Mouse (Mus musculus): ENCODE data around the gene Abcc4. TPM values are rescaled to one million over a fixed set of nuclear protein-coding genes. Genes with fewer than 3 reads are reported as not detected.
A peak's percentile ranks its signal among the peaks of the same experiment; 100 is the strongest.

Abcc4 gene
- 2.5 and 2.6 TPM in 2 replicates for polyA plus RNA-seq (2015; fragmentation: Nextera tagmentation; extraction: Ambion mirVana)

- H3K27ac ChIP-seq (ENCODE audit: low read depth, low read length) = 0 out of 2 replicates have a peak within 1 kb of the TSS, but pooled peaks have one; percentile 47
- peaks cover 12% of the 10 kb centered on the region for H3K4me1 ChIP-seq (ENCODE audit: control insufficient read depth, insufficient read depth, low read depth, low read length)
- peaks cover 2% of the 10 kb centered on the region; the same call in 1 of the 2 replicates for H3K27me3 ChIP-seq (replicated peaks; ENCODE audit: control insufficient read depth, insufficient read depth, low read length)
- WGBS = under 1% methylated on average over 95 of the region's 106 CpGs
- peak within 1 kb of the TSS; percentile 95 for H3K4me2 ChIP-seq (ENCODE audit: low read length)
- no peaks in the 10 kb centered on the region for H3K36me3 ChIP-seq (ENCODE audit: control insufficient read depth, insufficient read depth, low read length)
- H3K9ac ChIP-seq (ENCODE audit: low read depth, low read length) = peak within 1 kb of the TSS; percentile 76
- H3K9me3 ChIP-seq (ENCODE audit: control insufficient read depth, low read length) = no peaks in the 10 kb centered on the region
- ATAC-seq = peak; percentile 84
- peak within 1 kb of the TSS; percentile 72 for H3K4me3 ChIP-seq (ENCODE audit: low read length)
Observed at GRCm38 (mm10) chr14:118705808-118706731, at the start of gene Abcc4. TSS of gene Abcc4 (minus strand) at chr14:118706219.

DNA sequence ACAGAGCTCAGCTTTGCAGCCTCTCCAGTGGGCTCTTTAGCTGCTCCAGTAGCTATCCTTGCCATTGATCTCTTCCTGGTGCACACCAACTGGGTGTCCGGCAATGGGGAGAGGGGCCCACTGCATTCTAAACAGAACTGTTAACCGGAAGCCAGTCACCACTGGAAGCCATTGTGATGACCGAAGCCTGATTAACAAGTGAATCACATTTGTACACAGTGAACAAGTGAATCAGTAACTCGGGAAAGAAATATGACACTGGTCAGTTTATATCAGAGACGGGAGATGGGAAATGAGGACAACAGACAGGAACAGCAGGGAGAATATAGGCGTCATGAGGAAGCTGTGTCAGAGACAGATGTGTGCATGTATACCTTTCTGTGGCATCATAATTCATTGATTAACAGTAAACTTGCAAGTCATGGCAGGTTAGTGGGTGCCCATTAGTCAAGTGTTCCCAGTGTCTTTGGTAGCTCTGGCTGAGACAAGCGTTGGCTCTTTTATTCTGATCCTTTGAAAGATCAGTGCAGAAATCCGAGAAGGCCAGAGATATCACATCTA, 45.3 kb upstream of the Abcc4 start:
- H3K4me1 ChIP-seq (ENCODE audit: control insufficient read depth, insufficient read depth, low read depth, low read length) = no peaks in the 10 kb centered on the region
- H3K4me3 ChIP-seq (ENCODE audit: low read length) = no peak overlapping the region
- no peak overlapping the region for H3K9ac ChIP-seq (ENCODE audit: low read depth, low read length)
- no peak for ATAC-seq
- H3K27ac ChIP-seq (ENCODE audit: low read depth, low read length) = no peak overlapping the region
- no peaks in the 10 kb centered on the region for H3K9me3 ChIP-seq (ENCODE audit: control insufficient read depth, low read length)
- H3K27me3 ChIP-seq (replicated peaks; ENCODE audit: control insufficient read depth, insufficient read depth, low read length) = no peaks in the 10 kb centered on the region
- H3K36me3 ChIP-seq (ENCODE audit: control insufficient read depth, insufficient read depth, low read length) = no peaks in the 10 kb centered on the region
- H3K4me2 ChIP-seq (ENCODE audit: low read length) = no peak overlapping the region
- 52% methylated on average over 8 of the region's 8 CpGs for WGBS

DNA sequence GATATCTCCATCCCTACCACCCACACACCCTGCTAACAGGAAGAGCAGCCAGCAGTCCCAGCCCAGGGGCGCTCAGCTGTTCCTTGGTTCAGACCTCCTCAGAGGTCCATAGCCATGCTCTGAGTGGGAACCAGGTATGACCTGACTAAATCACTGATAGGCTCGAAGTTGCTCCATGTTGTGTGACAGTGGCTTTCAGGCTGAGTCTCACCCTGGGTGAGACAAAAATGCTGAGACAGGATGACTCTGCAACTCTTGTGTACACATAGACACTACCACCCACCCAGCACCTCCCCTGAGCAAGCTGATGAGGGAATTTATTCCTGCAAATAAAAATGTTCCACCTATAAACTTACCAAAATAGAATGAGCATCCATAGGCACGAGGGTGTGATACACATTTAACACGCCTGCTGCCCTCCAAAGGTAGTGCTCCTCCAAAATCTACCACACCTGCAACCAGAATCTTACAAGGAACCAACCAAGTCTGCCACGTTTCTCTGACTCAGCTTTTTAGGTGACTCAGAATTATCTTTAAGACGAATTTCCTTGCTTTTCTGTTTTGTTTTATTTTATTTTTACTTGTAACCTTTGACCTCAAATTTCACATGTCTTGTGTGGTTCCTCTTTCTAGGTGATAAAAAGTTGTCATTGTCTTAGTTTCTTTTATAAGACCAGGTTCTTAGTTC, 44.6 kb upstream of the Abcc4 start:
- Histone ChIP-seq H3K4me3 (ENCODE audit: low read length) (no peak overlapping the region), H3K9me3 (ENCODE audit: control insufficient read depth, low read length) (no peaks in the 10 kb centered on the region), H3K4me2 (ENCODE audit: low read length) (no peak overlapping the region), H3K27ac (ENCODE audit: low read depth, low read length) (no peak overlapping the region), H3K36me3 (ENCODE audit: control insufficient read depth, insufficient read depth, low read length) (no peaks in the 10 kb centered on the region), H3K4me1 (ENCODE audit: control insufficient read depth, insufficient read depth, low read depth, low read length) (no peaks in the 10 kb centered on the region), H3K9ac (ENCODE audit: low read depth, low read length) (no peak overlapping the region), H3K27me3 (replicated peaks; ENCODE audit: control insufficient read depth, insufficient read depth, low read length) (no peaks in the 10 kb centered on the region)
- ATAC-seq = no peak
- WGBS = 87% methylated on average over 6 of the region's 6 CpGs

DNA sequence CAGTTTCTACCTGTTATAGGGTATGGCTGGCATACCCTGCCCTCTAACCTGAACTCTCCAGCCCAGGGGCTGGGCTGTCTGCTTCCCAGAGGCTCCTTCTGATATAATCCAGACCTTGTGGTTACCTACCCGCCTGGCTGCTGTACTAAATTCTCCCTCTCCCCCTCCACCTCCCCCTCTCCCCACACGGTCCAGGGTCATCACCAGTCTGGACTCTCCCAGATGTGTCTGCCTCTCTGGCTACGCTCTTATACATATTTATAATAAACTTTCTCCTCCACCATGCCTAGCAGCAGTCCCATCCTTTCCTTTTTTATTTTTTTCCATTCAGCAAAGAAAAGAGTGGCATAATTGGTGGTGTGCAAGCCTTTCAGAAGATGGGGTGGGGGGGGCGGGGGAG, 43.7 kb upstream of the Abcc4 start:
- no peaks in the 10 kb centered on the region for H3K4me1 ChIP-seq (ENCODE audit: control insufficient read depth, insufficient read depth, low read depth, low read length)
- no peaks in the 10 kb centered on the region for H3K9me3 ChIP-seq (ENCODE audit: control insufficient read depth, low read length)
- H3K27me3 ChIP-seq (replicated peaks; ENCODE audit: control insufficient read depth, insufficient read depth, low read length) = no peaks in the 10 kb centered on the region
- H3K9ac ChIP-seq (ENCODE audit: low read depth, low read length) = no peak overlapping the region
- WGBS = 30% methylated on average over 4 of the region's 4 CpGs
- H3K4me2 ChIP-seq (ENCODE audit: low read length) = no peak overlapping the region
- no peak overlapping the region for H3K4me3 ChIP-seq (ENCODE audit: low read length)
- H3K36me3 ChIP-seq (ENCODE audit: control insufficient read depth, insufficient read depth, low read length) = no peaks in the 10 kb centered on the region
- H3K27ac ChIP-seq (ENCODE audit: low read depth, low read length) = no peak overlapping the region
- no peak for ATAC-seq

DNA sequence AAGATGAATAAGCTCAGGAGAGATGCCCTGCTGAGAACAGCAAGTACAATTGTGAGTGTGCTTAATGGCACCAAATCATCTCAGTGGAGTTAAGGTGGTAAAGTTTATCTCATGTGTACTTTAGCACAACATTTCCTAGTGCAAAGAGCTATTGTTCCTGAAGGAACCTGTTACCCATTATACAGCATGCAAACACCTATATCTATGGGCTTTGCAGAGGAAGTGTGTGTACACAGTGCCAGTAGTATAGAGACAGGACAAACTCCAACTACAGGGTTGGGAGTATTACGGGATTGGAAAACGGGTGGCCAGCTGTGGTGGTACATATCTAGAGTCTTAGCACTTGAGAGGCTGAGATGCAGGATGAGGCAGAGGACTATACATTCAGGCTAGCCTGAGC, 43.0 kb upstream of the Abcc4 start:
- H3K27me3 ChIP-seq (replicated peaks; ENCODE audit: control insufficient read depth, insufficient read depth, low read length) = no peaks in the 10 kb centered on the region
- ATAC-seq = no peak
- H3K9ac ChIP-seq (ENCODE audit: low read depth, low read length) = no peak overlapping the region
- no peak overlapping the region for H3K27ac ChIP-seq (ENCODE audit: low read depth, low read length)
- H3K4me2 ChIP-seq (ENCODE audit: low read length) = no peak overlapping the region
- H3K9me3 ChIP-seq (ENCODE audit: control insufficient read depth, low read length) = no peaks in the 10 kb centered on the region
- no peak overlapping the region for H3K4me3 ChIP-seq (ENCODE audit: low read length)
- 93% methylated on average over 2 of the region's 2 CpGs for WGBS
- H3K4me1 ChIP-seq (ENCODE audit: control insufficient read depth, insufficient read depth, low read depth, low read length) = no peaks in the 10 kb centered on the region
- H3K36me3 ChIP-seq (ENCODE audit: control insufficient read depth, insufficient read depth, low read length) = no peaks in the 10 kb centered on the region

- Histone ChIP-seq H3K4me1 (ENCODE audit: control insufficient read depth, insufficient read depth, low read depth, low read length) (no peaks in the 10 kb centered on the region), H3K36me3 (ENCODE audit: control insufficient read depth, insufficient read depth, low read length) (no peaks in the 10 kb centered on the region), H3K4me3 (ENCODE audit: low read length) (no peak overlapping the region), H3K27ac (ENCODE audit: low read depth, low read length) (no peak overlapping the region), H3K27me3 (replicated peaks; ENCODE audit: control insufficient read depth, insufficient read depth, low read length) (no peaks in the 10 kb centered on the region), H3K4me2 (ENCODE audit: low read length) (no peak overlapping the region), H3K9me3 (ENCODE audit: control insufficient read depth, low read length) (peaks cover 9% of the 10 kb centered on the region), H3K9ac (ENCODE audit: low read depth, low read length) (no peak overlapping the region)
- no peak for ATAC-seq
- 82% methylated on average over 5 of the region's 5 CpGs for whole genome bisulfite sequencing
Observed at GRCm38 (mm10) chr14:118742862-118743261, 36.8 kb upstream of the Abcc4 start.

DNA sequence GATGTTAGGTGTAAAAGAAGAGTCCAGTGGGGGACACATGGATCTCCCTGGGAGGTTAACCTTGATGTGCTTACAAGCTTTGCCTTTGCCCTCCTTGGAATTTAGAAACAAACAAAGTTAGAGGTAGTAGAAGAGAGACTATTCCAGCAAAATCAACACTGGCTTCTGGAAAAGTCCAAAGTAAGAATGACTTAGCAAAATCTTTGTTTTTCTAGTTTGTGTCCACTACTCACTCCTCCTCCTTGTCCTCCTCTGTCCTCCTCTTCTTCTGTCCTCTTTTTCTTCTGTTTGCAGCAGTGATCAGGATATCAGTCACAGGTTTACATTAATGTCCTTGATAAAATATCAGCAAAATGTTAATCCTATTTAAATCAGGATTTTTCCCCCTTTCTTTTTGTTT, 35.8 kb upstream of the Abcc4 start:
- Histone ChIP-seq H3K27me3 (replicated peaks; ENCODE audit: control insufficient read depth, insufficient read depth, low read length) (no peaks in the 10 kb centered on the region), H3K9ac (ENCODE audit: low read depth, low read length) (no peak overlapping the region), H3K36me3 (ENCODE audit: control insufficient read depth, insufficient read depth, low read length) (no peaks in the 10 kb centered on the region), H3K27ac (ENCODE audit: low read depth, low read length) (no peak overlapping the region), H3K4me1 (ENCODE audit: control insufficient read depth, insufficient read depth, low read depth, low read length) (no peaks in the 10 kb centered on the region), H3K4me2 (ENCODE audit: low read length) (no peak overlapping the region), H3K4me3 (ENCODE audit: low read length) (no peak overlapping the region), H3K9me3 (ENCODE audit: control insufficient read depth, low read length) (peaks cover 9% of the 10 kb centered on the region)
- no peak for ATAC-seq

GRCm38 (mm10) chr14:118737251-118737888, 31.4 kb upstream of the Abcc4 start:
- no peaks in the 10 kb centered on the region for H3K27me3 ChIP-seq (replicated peaks; ENCODE audit: control insufficient read depth, insufficient read depth, low read length)
- H3K4me1 ChIP-seq (ENCODE audit: control insufficient read depth, insufficient read depth, low read depth, low read length) = no peaks in the 10 kb centered on the region
- WGBS = 13% methylated on average over 12 of the region's 12 CpGs
- H3K27ac ChIP-seq (ENCODE audit: low read depth, low read length) = no peak overlapping the region
- peaks cover 9% of the 10 kb centered on the region for H3K9me3 ChIP-seq (ENCODE audit: control insufficient read depth, low read length)
- no peaks in the 10 kb centered on the region for H3K36me3 ChIP-seq (ENCODE audit: control insufficient read depth, insufficient read depth, low read length)
- no peak overlapping the region for H3K4me2 ChIP-seq (ENCODE audit: low read length)
- H3K4me3 ChIP-seq (ENCODE audit: low read length) = no peak overlapping the region
- H3K9ac ChIP-seq (ENCODE audit: low read depth, low read length) = no peak overlapping the region
- ATAC-seq = no peak

Data from hindbrain, embryonic 16.5 days (tissue).